Mouse (Mus musculus) heart, embryonic 13.5 days (tissue): ENCODE measurements at regions not wholly inside any gene's neighbourhood (a gene's known extent, or its start where the extent isn't known, plus 50 kb on each side); places are given as distances from the start of the nearest gene placed in this dataset. TPM values are rescaled to one million over a fixed set of nuclear protein-coding genes. Genes with fewer than 3 reads are reported as not detected.
"Not testable (repeated sequence)": the region's sequence is repeated elsewhere in the genome, so short reads cannot be mapped to it uniquely, and the experiment has no call there.

Experiments used
- ATAC-seq: fragments of 200-750 bp; cut with Nextera tagmentation; 2 replicates; pipeline ENCODE4 v1.8.0; 2017; ENCODE audit warnings: moderate TSS enrichment; ENCODE audit not compliant: insufficient number of reproducible peaks, low FRiP score, low TSS enrichment; ENCODE audit errors: extremely low read depth
- H3K27ac ChIP-seq: fragments of 300-500 bp; sonication (generic); replicated peaks from 2 replicates; pipeline ENCODE4 v1.5.1; 2015; ENCODE audit warnings: moderate library complexity, mild to moderate bottlenecking, inconsistent platforms
- H3K27me3 ChIP-seq: fragments of 300-500 bp; sonication (generic); replicated peaks from 2 replicates; pipeline ENCODE4 v1.6.1; 2015; ENCODE audit warnings: mild to moderate bottlenecking, inconsistent platforms
- H3K36me3 ChIP-seq: fragments of 300-500 bp; sonication (generic); 2 replicates; pipeline ENCODE4 v1.6.1; 2015; ENCODE audit warnings: mild to moderate bottlenecking, inconsistent platforms
- H3K4me1 ChIP-seq: fragments of 300-500 bp; sonication (generic); 2 replicates; pipeline ENCODE4 v1.6.1; 2015; ENCODE audit warnings: inconsistent platforms
- H3K4me2 ChIP-seq: fragments of 300-500 bp; sonication (generic); 2 replicates; pipeline ENCODE4 v1.6.1; 2015; ENCODE audit warnings: inconsistent platforms, mild to moderate bottlenecking, moderate library complexity
- H3K4me3 ChIP-seq: fragments of 300-500 bp; sonication (generic); 2 replicates; pipeline ENCODE4 v1.5.1; 2015; ENCODE audit warnings: moderate library complexity, mild to moderate bottlenecking, inconsistent platforms
- H3K9ac ChIP-seq: fragments of 300-500 bp; sonication (generic); 2 replicates; pipeline ENCODE4 v1.6.1; 2015; ENCODE audit warnings: inconsistent platforms, mild to moderate bottlenecking, moderate library complexity
- H3K9me3 ChIP-seq: fragments of 300-500 bp; sonication (generic); 2 replicates; pipeline ENCODE4 v1.6.1; 2016; ENCODE audit warnings: inconsistent platforms
- WGBS: fragments of 180-500 bp; shearing (Covaris S2); methylation state at CpG from one replicate; pipeline ENCODE4 v1.1.7; 2015; ENCODE audit warnings: mixed read lengths; 5-methylcytosine and 5-hydroxymethylcytosine counted together
- microRNA-seq: library from miRNA; unstranded; fragments of <30 nt; microRNA quantifications from one replicate; pipeline ENCODE4, GENCODE M21; 2016

DNA sequence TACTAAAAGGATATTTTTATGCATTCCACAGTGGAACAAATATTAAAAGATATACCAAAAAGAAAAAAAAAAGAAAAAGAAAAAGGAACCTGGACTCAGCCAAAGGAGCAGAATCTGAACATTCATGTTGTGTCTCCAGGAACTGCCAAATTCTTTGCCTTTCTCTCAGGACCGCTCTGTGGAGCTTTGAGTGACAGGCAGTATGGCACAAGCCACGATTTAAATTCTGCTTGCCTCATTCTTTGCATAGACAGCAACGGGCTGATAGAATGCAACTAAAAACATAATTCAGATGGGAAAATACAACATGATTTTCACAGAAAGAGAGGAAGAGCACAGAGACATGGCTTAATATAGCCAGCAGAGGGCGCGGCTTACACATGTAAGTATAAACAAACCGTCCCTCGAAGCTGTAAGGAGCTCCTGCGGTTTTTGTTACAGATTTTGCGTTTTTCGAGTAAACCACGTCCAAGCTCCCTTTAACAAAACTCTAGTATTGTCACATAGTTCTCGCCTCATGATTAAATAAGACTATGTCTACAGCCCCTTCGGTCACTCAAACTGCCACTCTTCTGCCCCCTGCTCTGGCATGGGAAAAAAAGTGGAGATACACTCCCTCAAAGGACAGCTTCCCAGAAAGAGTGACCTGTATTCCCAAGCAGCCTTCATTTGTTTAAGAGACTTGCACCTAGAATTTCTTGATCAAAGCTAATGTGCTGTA is 216.5 kb upstream of the Arx start:
- H3K27me3 ChIP-seq = no peaks in the 10 kb centered on the region
- H3K4me1 ChIP-seq = no peaks in the 10 kb centered on the region
- H3K36me3 ChIP-seq = no peaks in the 10 kb centered on the region
- no peak overlapping the region for H3K9ac ChIP-seq
- ATAC-seq = no peak
- H3K4me3 ChIP-seq = peak overlapping the region; percentile 32
- H3K27ac ChIP-seq = no peak overlapping the region
- H3K9me3 ChIP-seq = no peaks in the 10 kb centered on the region
- 10% methylated on average over 13 of the region's 13 CpGs for WGBS
- peak overlapping the region; percentile 57 for H3K4me2 ChIP-seq

DNA sequence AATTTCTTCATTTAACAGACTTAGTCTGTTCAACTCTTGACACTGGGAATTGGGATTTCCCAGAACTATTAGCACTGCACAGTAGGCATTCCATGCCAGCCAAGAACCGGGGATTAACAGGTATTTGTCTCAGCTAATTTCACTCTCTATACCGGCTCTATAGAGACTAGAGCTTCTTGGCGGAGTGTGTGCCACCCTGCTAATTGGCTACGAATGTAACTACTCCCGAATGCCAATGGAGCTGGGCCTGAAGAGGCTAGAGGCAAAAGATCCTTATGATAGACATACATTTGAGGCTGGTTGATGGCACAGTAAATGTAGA is 216.0 kb upstream of the Arx start:
- Histone ChIP-seq H3K27me3 (no peaks in the 10 kb centered on the region), H3K27ac (no peak overlapping the region), H3K4me1 (no peaks in the 10 kb centered on the region), H3K9ac (no peak overlapping the region), H3K36me3 (no peaks in the 10 kb centered on the region), H3K9me3 (no peaks in the 10 kb centered on the region), H3K4me2 (peak overlapping the region; percentile 57; the same call in 1 of the 2 replicates), H3K4me3 (no peak overlapping the region)
- 51% methylated on average over 5 of the region's 5 CpGs for WGBS
- ATAC-seq = no peak

GRCm38 (mm10) chrX:93088976-93089375 is 197.3 kb upstream of the Arx start:
- Histone ChIP-seq H3K36me3 (no peaks in the 10 kb centered on the region), H3K4me2 (no peak overlapping the region), H3K4me3 (no peak overlapping the region), H3K27me3 (no peaks in the 10 kb centered on the region), H3K9me3 (no peaks in the 10 kb centered on the region), H3K4me1 (no peaks in the 10 kb centered on the region), H3K9ac (no peak overlapping the region), H3K27ac (no peak overlapping the region)
- no peak for ATAC-seq
- 29% methylated on average over 3 of the region's 3 CpGs for WGBS

- no peak for ATAC-seq
- H3K27me3 ChIP-seq = no peaks in the 10 kb centered on the region
- H3K4me3 ChIP-seq = no peak overlapping the region
- no peak overlapping the region for H3K9ac ChIP-seq
- 59% methylated on average over 2 of the region's 2 CpGs for WGBS
- no peaks in the 10 kb centered on the region for H3K36me3 ChIP-seq
- no peaks in the 10 kb centered on the region for H3K9me3 ChIP-seq
- no peak overlapping the region for H3K4me2 ChIP-seq
- no peak overlapping the region for H3K27ac ChIP-seq
- no peaks in the 10 kb centered on the region for H3K4me1 ChIP-seq
Observed at GRCm38 (mm10) chrX:93097551-93097950, 188.7 kb upstream of the Arx start.

DNA sequence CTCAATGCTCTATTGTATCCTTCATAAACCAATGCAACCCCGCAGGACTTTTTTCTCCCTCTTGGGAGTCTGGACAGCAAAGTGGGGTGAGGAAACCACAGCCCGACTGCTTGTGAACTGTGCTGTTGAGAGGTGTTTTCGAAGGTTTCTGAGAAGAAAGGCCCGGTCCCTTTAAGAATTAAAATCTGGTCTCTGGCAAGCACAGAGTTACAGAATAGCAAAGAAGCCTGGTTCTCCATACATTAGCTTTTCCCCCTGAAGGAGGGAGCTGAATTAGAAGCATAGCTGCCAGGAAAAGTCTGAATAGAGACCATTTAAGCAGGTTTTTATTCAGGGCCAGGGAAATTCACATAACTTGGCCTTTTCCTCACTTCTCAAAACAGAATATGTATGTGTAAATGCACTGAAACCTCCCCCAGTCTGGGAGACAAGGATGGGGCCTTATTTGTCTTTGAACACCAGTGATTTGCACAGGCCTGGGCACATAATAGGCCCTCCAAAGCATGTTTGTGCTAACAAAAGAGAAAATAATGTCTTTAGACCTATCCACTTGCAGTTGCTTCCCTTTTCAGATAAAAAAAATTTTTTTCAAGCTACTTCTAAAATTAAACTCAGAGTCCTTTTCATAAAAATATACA is 178.2 kb upstream of the Arx start:
- H3K4me2 ChIP-seq = no peak overlapping the region
- ATAC-seq = no peak
- no peak overlapping the region for H3K27ac ChIP-seq
- H3K9me3 ChIP-seq = no peaks in the 10 kb centered on the region
- H3K4me1 ChIP-seq = no peaks in the 10 kb centered on the region
- no peaks in the 10 kb centered on the region for H3K36me3 ChIP-seq
- no peak overlapping the region for H3K4me3 ChIP-seq
- 66% methylated on average over 4 of the region's 4 CpGs for WGBS
- no peak overlapping the region for H3K9ac ChIP-seq
- no peaks in the 10 kb centered on the region for H3K27me3 ChIP-seq

DNA sequence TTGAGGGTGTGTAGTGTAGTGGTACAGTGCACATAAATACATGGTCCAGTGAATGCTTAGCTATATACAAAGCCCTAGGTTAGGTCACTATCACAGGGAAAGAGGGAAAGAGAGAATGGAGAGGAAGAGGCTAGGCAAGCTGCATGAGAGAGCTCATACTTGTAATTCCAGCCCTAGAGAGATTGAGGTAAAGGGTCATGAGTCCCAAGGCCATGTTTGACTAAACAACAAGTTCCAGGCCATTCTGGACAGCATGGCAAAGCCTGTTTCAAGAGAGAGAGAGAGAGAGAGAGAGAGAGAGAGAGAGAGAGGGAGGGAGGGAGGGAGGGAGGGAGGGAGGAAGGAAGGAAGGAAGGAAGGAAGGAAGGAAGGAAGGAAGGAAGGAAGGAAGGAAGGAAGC is 131.9 kb upstream of the Arx start:
- not testable (repeated sequence) for H3K9me3 ChIP-seq, H3K4me2 ChIP-seq, H3K36me3 ChIP-seq, H3K27ac ChIP-seq, ATAC-seq, H3K27me3 ChIP-seq, H3K4me1 ChIP-seq, H3K9ac ChIP-seq, H3K4me3 ChIP-seq

DNA sequence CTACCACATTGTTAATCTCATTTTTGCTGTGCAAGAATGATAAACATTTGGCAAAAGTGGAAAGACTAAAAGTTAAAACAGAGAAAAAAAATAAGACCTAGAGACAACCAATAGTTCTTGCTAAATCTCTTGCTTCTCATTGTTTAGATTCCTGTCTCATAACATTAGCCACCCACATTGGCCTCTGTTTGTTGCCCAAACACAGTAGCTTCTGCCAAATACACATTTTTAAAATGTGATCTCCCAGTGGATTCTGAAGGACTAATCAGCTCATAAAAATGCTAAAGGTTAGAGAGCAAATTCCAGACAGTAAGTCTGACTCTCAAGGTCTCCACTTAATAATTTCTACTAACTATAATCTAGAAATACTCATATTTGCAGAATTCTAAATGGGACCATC is 127.1 kb upstream of the Arx start:
- no peak overlapping the region for H3K4me2 ChIP-seq
- H3K36me3 ChIP-seq = no peaks in the 10 kb centered on the region
- no peaks in the 10 kb centered on the region for H3K4me1 ChIP-seq
- ATAC-seq = no peak
- no peak overlapping the region for H3K27ac ChIP-seq
- no peak overlapping the region for H3K4me3 ChIP-seq
- no peak overlapping the region for H3K9ac ChIP-seq
- no peaks in the 10 kb centered on the region for H3K9me3 ChIP-seq
- no peaks in the 10 kb centered on the region for H3K27me3 ChIP-seq

DNA sequence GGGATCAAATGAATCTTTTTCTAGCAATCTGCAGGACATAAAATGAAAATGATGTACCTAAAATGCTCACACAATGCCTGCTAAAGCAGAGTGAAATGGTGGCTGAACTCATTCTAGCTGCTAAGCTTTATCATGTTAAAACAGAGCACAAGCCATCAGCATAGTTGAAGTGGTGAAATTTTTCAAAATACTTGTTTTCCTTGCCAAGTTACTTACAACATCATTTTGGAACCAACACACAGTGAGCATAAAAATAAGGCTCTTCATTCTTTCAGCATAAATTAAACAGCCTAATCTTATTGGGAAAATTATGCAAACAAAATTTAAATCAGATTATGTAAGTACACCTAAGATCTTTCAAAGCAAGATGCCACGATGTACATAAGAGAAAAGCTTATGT is 125.3 kb upstream of the Arx start:
- H3K9ac ChIP-seq = no peak overlapping the region
- 45% methylated on average over 1 of the region's 1 CpGs for WGBS
- H3K9me3 ChIP-seq = no peaks in the 10 kb centered on the region
- H3K36me3 ChIP-seq = no peaks in the 10 kb centered on the region
- no peak overlapping the region for H3K27ac ChIP-seq
- ATAC-seq = no peak
- H3K27me3 ChIP-seq = no peaks in the 10 kb centered on the region
- no peaks in the 10 kb centered on the region for H3K4me1 ChIP-seq
- H3K4me3 ChIP-seq = no peak overlapping the region
- H3K4me2 ChIP-seq = no peak overlapping the region

Small RNAs in the stretch of these regions (microRNA-seq; reads per million reads assigned to microRNA genes)
- gene Gm24973 = not detected
